Mouse (Mus musculus) cerebellum, adult 9-11 months (tissue): ENCODE measurements around the gene Ltbr.
"Not testable (repeated sequence)": the region's sequence is repeated elsewhere in the genome, so short reads cannot be mapped to it uniquely, and the experiment has no call there.

ENCODE experiments used
- DNase-seq: peaks from one replicate; pipeline ENCODE4 v3.0.0; 2022

Gene Ltbr

GRCm38 (mm10) chr6:125308921-125309320 is 4.8 kb downstream of the Ltbr start:
- no peak for DNase-seq

- DNase-seq: no peak
Measured at GRCm38 (mm10) chr6:125307091-125307490, 6.6 kb downstream of the Ltbr start.

- no peak for DNase-seq
Measured at GRCm38 (mm10) chr6:125305465-125305864, 8.2 kb downstream of the Ltbr start.

- DNase-seq: not testable (repeated sequence)
Measured at GRCm38 (mm10) chr6:125304408-125304807, 9.3 kb downstream of the Ltbr start.

GRCm38 (mm10) chr6:125303242-125303641 is 10.4 kb downstream of the Ltbr start:
- no peak for DNase-seq

GRCm38 (mm10) chr6:125302231-125302982 is 11.3 kb downstream of the Ltbr start:
- DNase-seq: no peak

- no peak for DNase-seq
Measured at GRCm38 (mm10) chr6:125300982-125301381, 12.7 kb downstream of the Ltbr start.

- no peak for DNase-seq
Measured at GRCm38 (mm10) chr6:125297149-125297820, 16.4 kb downstream of the Ltbr start.

GRCm38 (mm10) chr6:125294049-125294448 is 19.6 kb downstream of the Ltbr start:
- no peak for DNase-seq

- no peak for DNase-seq
Measured at GRCm38 (mm10) chr6:125292256-125292655, 21.4 kb downstream of the Ltbr start.

- DNase-seq: no peak
Measured at GRCm38 (mm10) chr6:125291329-125291728, 22.4 kb downstream of the Ltbr start.

GRCm38 (mm10) chr6:125288730-125289129 is 25.0 kb downstream of the Ltbr start:
- DNase-seq: no peak

GRCm38 (mm10) chr6:125286944-125287343 is 26.7 kb downstream of the Ltbr start:
- no peak for DNase-seq

- DNase-seq: no peak
Measured at GRCm38 (mm10) chr6:125285890-125286289, 27.8 kb downstream of the Ltbr start, which contains the start of gene Tuba3a. Gene Tuba3a (minus strand): TSS chr6:125286042.

- no peak for DNase-seq
Measured at GRCm38 (mm10) chr6:125284751-125285150, 28.9 kb downstream of the Ltbr start.

GRCm38 (mm10) chr6:125284250-125284649 is 29.4 kb downstream of the Ltbr start:
- DNase-seq: no peak

- not testable (repeated sequence) for DNase-seq
Measured at GRCm38 (mm10) chr6:125282721-125283120, 31.0 kb downstream of the Ltbr start.

- no peak for DNase-seq
Measured at GRCm38 (mm10) chr6:125279729-125280128, 34.0 kb downstream of the Ltbr start.

GRCm38 (mm10) chr6:125274841-125275563 is 38.7 kb downstream of the Ltbr start:
- DNase-seq: no peak

- DNase-seq: no peak
Measured at GRCm38 (mm10) chr6:125272228-125272785, 41.4 kb downstream of the Ltbr start.

GRCm38 (mm10) chr6:125271455-125272227 is 42.0 kb downstream of the Ltbr start:
- peak; percentile 95 for DNase-seq

- no peak for DNase-seq
Measured at GRCm38 (mm10) chr6:125268799-125269198, 44.9 kb downstream of the Ltbr start.
